Mouse (Mus musculus): ENCODE data around the gene Upp2.

DNA sequence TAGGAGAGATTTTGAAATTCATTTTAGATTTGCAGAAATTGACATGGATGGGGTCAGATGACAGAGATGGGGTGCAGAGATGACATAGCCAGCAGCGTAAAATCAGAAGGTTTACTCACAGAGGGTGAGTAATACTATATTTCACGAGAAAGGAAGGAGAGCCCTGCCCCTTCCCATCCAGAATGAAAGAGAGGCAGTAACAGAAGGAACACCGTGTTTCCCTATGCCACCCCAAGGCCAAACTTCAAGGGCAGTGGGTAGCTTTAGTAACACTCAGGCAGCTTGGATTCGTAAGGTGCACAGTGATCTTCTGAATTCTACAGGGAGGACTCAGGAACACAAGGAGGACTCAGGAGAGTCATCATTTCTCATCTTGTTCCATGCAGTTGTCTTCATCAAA, 144.0 kb downstream of the Upp2 start:
- TF ChIP-seq CTCF (IDR thresholded peaks at IDR 0.05; ENCODE audit: low read depth, low read length) (no peak), GATA1 (IDR thresholded peaks at IDR 0.05; ENCODE audit: borderline replicate concordance, low read length) (no peak)
